Mouse (Mus musculus): ENCODE measurements around the gene Lep. TPM values are rescaled to one million over a fixed set of nuclear protein-coding genes. Genes with fewer than 3 reads are reported as not detected.

The Lep gene
- polyA plus RNA-seq, 1 experiment from 2014 or later = not detected

DNA sequence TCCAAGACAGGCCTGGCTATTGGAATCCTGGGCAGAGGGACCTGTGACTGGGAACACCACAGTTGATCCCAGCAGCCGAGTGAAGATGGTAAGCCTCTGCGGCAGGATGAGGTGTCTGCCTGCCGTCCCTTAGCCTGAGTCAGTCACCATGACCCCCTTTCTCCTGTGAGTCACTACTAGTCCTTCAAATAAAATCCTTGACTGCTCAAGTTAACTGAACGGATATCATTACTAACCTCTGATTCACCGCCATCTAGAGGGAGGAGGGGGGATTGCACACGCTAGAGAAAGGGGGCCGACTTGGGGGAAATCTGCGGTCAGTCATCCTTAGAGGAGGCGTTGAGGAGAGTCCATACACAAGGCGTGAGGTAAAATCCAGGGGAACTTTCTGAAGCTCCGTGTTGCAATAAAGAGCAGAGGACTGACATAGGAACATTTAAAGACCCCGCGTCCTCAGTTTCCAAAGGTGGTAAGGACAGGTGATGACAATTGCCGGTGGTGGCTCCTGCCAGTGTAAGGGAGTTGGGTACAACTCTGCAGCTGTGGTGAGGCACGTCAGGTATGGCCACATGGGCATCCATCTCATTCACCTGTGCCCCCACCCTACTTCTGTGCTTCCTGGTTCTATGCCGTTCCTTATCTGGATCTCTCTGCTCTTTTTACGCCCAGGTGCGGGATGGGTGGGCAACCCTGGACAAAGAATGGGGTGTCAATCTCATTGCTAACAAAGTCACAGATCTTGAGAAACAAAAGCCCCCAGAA lies 36.6 kb upstream of the Lep start:
- no peak overlapping the region for H3K27ac ChIP-seq (ENCODE audit: low read depth, low read length)
- H3K9me3 ChIP-seq (ENCODE audit: control insufficient read depth, low read length) = no peaks in the 10 kb centered on the region
- no peaks in the 10 kb centered on the region for H3K36me3 ChIP-seq (ENCODE audit: control insufficient read depth, insufficient read depth, low read length)
- ATAC-seq (ENCODE audit: low FRiP score) (peak; percentile 58; the same call in 1 of the 2 replicates), DNase-seq (ENCODE audit: low spot score) (peak; percentile 85)
- WGBS = 32% methylated on average over 18 of the region's 18 CpGs
- H3K4me1 ChIP-seq (replicated peaks; ENCODE audit: control insufficient read depth, insufficient read depth, low read length) = no peaks in the 10 kb centered on the region
- peaks cover 2% of the 10 kb centered on the region; the same call in 1 of the 2 replicates for H3K27me3 ChIP-seq (ENCODE audit: control insufficient read depth, insufficient read depth, low read length)
- no peak overlapping the region for H3K4me3 ChIP-seq (ENCODE audit: low read depth, low read length)
- H3K9ac ChIP-seq (ENCODE audit: low read depth, low read length) = no peak overlapping the region
- H3K4me2 ChIP-seq (replicated peaks; ENCODE audit: low read depth, low read length) = no peak overlapping the region

DNA sequence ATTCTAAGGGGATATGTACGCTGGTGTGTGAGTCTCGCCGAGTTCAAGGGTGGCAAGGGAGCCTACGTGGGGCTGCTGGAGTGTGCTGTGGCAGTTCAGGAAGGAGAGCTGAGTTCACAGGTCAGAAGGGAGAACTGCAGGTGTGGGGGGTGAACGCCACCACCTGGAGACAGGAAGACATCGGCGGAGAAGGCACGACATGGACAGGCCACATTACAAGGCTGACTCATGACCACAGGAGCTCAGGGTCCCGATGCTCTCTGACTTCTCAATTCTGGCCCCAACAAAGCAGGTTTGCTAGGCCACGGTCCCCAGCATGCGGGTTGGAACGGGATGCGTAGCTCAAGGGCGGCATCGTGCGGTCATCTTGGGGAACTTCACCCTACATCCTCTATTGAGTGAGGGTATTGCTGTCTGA lies 36.0 kb upstream of the Lep start:
- Histone ChIP-seq H3K9ac (ENCODE audit: low read depth, low read length) (no peak overlapping the region), H3K36me3 (ENCODE audit: control insufficient read depth, insufficient read depth, low read length) (no peaks in the 10 kb centered on the region), H3K4me2 (replicated peaks; ENCODE audit: low read depth, low read length) (0 out of 2 replicates have a peak overlapping the region, but pooled peaks have one; percentile 9), H3K9me3 (ENCODE audit: control insufficient read depth, low read length) (no peaks in the 10 kb centered on the region), H3K27me3 (ENCODE audit: control insufficient read depth, insufficient read depth, low read length) (peaks cover 2% of the 10 kb centered on the region; the same call in 1 of the 2 replicates), H3K27ac (ENCODE audit: low read depth, low read length) (no peak overlapping the region), H3K4me1 (replicated peaks; ENCODE audit: control insufficient read depth, insufficient read depth, low read length) (no peaks in the 10 kb centered on the region), H3K4me3 (ENCODE audit: low read depth, low read length) (no peak overlapping the region)
- 6% methylated on average over 16 of the region's 16 CpGs for WGBS
- ATAC-seq (ENCODE audit: low FRiP score) (peak; percentile 80), DNase-seq (ENCODE audit: low spot score) (peak; percentile 92)

GRCm38 (mm10) chr6:29025796-29026482 lies 34.1 kb upstream of the Lep start:
- no peak overlapping the region for H3K4me2 ChIP-seq (replicated peaks; ENCODE audit: low read depth, low read length)
- peaks cover 2% of the 10 kb centered on the region; the same call in 1 of the 2 replicates for H3K27me3 ChIP-seq (ENCODE audit: control insufficient read depth, insufficient read depth, low read length)
- H3K4me1 ChIP-seq (replicated peaks; ENCODE audit: control insufficient read depth, insufficient read depth, low read length) = no peaks in the 10 kb centered on the region
- H3K27ac ChIP-seq (ENCODE audit: low read depth, low read length) = no peak overlapping the region
- no peak for DNase-seq (ENCODE audit: low spot score)
- H3K9ac ChIP-seq (ENCODE audit: low read depth, low read length) = no peak overlapping the region
- no peak for ATAC-seq (ENCODE audit: low FRiP score)
- H3K9me3 ChIP-seq (ENCODE audit: control insufficient read depth, low read length) = no peaks in the 10 kb centered on the region
- 34% methylated on average over 12 of the region's 12 CpGs for WGBS
- H3K4me3 ChIP-seq (ENCODE audit: low read depth, low read length) = no peak overlapping the region
- no peaks in the 10 kb centered on the region for H3K36me3 ChIP-seq (ENCODE audit: control insufficient read depth, insufficient read depth, low read length)

DNA sequence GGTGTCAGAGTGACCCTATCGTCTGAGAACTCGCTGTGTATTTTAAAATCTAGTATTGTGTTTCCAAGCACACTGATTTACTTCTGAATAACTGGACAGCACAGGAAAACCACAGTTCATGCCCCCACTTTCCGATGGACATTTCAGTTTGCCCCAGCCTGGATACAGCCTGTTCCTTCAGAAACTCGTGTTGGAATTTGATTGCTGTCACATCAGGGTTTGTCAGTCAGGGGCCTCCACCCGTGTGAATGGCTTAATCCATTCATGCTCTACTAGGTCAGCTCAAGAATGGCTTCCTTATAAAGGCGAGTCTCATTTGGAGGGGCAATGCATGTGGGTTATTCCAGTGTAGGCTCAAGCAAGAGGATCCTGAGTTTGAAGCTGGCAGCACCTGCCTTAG lies 33.3 kb upstream of the Lep start:
- Histone ChIP-seq H3K4me2 (replicated peaks; ENCODE audit: low read depth, low read length) (no peak overlapping the region), H3K27me3 (ENCODE audit: control insufficient read depth, insufficient read depth, low read length) (peaks cover 2% of the 10 kb centered on the region; the same call in 1 of the 2 replicates), H3K36me3 (ENCODE audit: control insufficient read depth, insufficient read depth, low read length) (no peaks in the 10 kb centered on the region), H3K4me3 (ENCODE audit: low read depth, low read length) (no peak overlapping the region), H3K9ac (ENCODE audit: low read depth, low read length) (no peak overlapping the region), H3K4me1 (replicated peaks; ENCODE audit: control insufficient read depth, insufficient read depth, low read length) (no peaks in the 10 kb centered on the region), H3K27ac (ENCODE audit: low read depth, low read length) (no peak overlapping the region), H3K9me3 (ENCODE audit: control insufficient read depth, low read length) (no peaks in the 10 kb centered on the region)
- whole genome bisulfite sequencing = 45% methylated on average over 6 of the region's 6 CpGs
- no peak for ATAC-seq (ENCODE audit: low FRiP score)
- no peak for DNase-seq (ENCODE audit: low spot score)

- Histone ChIP-seq H3K27ac (ENCODE audit: low read depth, low read length) (no peak overlapping the region), H3K27me3 (ENCODE audit: control insufficient read depth, insufficient read depth, low read length) (peaks cover 2% of the 10 kb centered on the region; the same call in 1 of the 2 replicates), H3K9me3 (ENCODE audit: control insufficient read depth, low read length) (no peaks in the 10 kb centered on the region), H3K4me3 (ENCODE audit: low read depth, low read length) (no peak overlapping the region), H3K9ac (ENCODE audit: low read depth, low read length) (no peak overlapping the region), H3K36me3 (ENCODE audit: control insufficient read depth, insufficient read depth, low read length) (no peaks in the 10 kb centered on the region), H3K4me2 (replicated peaks; ENCODE audit: low read depth, low read length) (no peak overlapping the region), H3K4me1 (replicated peaks; ENCODE audit: control insufficient read depth, insufficient read depth, low read length) (no peaks in the 10 kb centered on the region)
- ATAC-seq (ENCODE audit: low FRiP score) (no peak), DNase-seq (ENCODE audit: low spot score) (no peak)
- 61% methylated on average over 5 of the region's 5 CpGs for whole genome bisulfite sequencing
Observed at GRCm38 (mm10) chr6:29028129-29028528, 31.9 kb upstream of the Lep start.

DNA sequence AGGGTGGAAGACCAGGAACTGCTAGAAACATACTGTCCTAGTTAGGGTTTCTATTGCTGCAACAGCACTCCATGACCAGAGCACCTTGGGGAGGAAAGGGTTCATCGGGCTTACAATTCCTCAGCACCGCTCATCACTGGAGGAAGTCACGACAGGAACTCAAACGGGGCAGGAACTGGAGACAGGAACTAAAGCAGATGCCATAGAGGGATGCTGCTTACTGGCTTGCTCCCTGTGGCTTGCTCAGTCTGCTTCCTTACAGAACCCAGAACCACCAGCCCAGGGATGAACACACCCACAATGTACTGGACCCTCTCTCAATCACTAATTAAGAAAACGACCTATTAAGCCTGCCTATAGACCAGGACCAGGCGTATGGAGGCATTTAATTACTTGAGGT lies 30.5 kb upstream of the Lep start:
- ATAC-seq (ENCODE audit: low FRiP score) (no peak), DNase-seq (ENCODE audit: low spot score) (no peak)
- WGBS = 76% methylated on average over 6 of the region's 6 CpGs
- Histone ChIP-seq H3K4me2 (replicated peaks; ENCODE audit: low read depth, low read length) (no peak overlapping the region), H3K4me3 (ENCODE audit: low read depth, low read length) (no peak overlapping the region), H3K9me3 (ENCODE audit: control insufficient read depth, low read length) (no peaks in the 10 kb centered on the region), H3K27ac (ENCODE audit: low read depth, low read length) (no peak overlapping the region), H3K4me1 (replicated peaks; ENCODE audit: control insufficient read depth, insufficient read depth, low read length) (no peaks in the 10 kb centered on the region), H3K9ac (ENCODE audit: low read depth, low read length) (no peak overlapping the region), H3K36me3 (ENCODE audit: control insufficient read depth, insufficient read depth, low read length) (no peaks in the 10 kb centered on the region), H3K27me3 (ENCODE audit: control insufficient read depth, insufficient read depth, low read length) (peaks cover 2% of the 10 kb centered on the region; the same call in 1 of the 2 replicates)

- DNase-seq (ENCODE audit: low spot score) (no peak), ATAC-seq (ENCODE audit: low FRiP score) (no peak)
- H3K4me1 ChIP-seq (replicated peaks; ENCODE audit: control insufficient read depth, insufficient read depth, low read length) = no peaks in the 10 kb centered on the region
- H3K9me3 ChIP-seq (ENCODE audit: control insufficient read depth, low read length) = no peaks in the 10 kb centered on the region
- 89% methylated on average over 6 of the region's 6 CpGs for WGBS
- no peaks in the 10 kb centered on the region for H3K27me3 ChIP-seq (ENCODE audit: control insufficient read depth, insufficient read depth, low read length)
- no peak overlapping the region for H3K4me2 ChIP-seq (replicated peaks; ENCODE audit: low read depth, low read length)
- H3K4me3 ChIP-seq (ENCODE audit: low read depth, low read length) = no peak overlapping the region
- H3K27ac ChIP-seq (ENCODE audit: low read depth, low read length) = no peak overlapping the region
- no peaks in the 10 kb centered on the region for H3K36me3 ChIP-seq (ENCODE audit: control insufficient read depth, insufficient read depth, low read length)
- no peak overlapping the region for H3K9ac ChIP-seq (ENCODE audit: low read depth, low read length)
Observed at GRCm38 (mm10) chr6:29031216-29031615, 28.8 kb upstream of the Lep start.

DNA sequence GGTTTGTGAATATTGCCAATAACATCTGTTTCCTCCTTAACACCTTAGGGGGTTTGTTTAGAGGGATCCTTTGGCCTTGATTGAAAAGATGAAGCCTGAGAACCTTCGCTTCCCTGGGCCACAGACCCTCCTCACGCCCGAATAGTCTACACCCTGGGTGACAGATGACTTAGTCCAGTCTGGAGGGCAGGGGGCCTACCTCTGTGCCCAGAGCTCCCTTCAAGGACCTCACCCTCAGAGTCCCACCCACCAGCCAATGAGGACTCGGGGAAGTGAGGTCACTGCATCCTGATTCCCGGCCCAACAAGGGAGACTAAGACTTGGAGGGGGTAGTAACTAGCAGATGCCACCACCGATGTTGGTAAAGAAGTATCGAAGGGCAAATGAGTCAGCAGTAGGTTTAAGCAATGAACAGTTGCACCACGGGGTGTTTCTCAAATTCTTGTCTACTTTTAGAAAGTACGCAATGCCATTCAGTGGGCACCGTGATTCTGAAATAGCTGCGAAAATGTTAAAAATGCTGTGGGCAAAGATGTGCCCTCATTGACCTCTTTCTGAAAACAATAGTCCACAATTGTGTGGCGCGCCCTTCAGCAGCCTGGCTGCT lies 28.2 kb upstream of the Lep start:
- Histone ChIP-seq H3K27ac (ENCODE audit: low read depth, low read length) (no peak overlapping the region), H3K36me3 (ENCODE audit: control insufficient read depth, insufficient read depth, low read length) (no peaks in the 10 kb centered on the region), H3K27me3 (ENCODE audit: control insufficient read depth, insufficient read depth, low read length) (no peaks in the 10 kb centered on the region), H3K4me2 (replicated peaks; ENCODE audit: low read depth, low read length) (no peak overlapping the region), H3K9me3 (ENCODE audit: control insufficient read depth, low read length) (no peaks in the 10 kb centered on the region), H3K4me1 (replicated peaks; ENCODE audit: control insufficient read depth, insufficient read depth, low read length) (no peaks in the 10 kb centered on the region), H3K4me3 (ENCODE audit: low read depth, low read length) (no peak overlapping the region), H3K9ac (ENCODE audit: low read depth, low read length) (no peak overlapping the region)
- DNase-seq (ENCODE audit: low spot score) (no peak), ATAC-seq (ENCODE audit: low FRiP score) (no peak)
- 88% methylated on average over 13 of the region's 13 CpGs for WGBS
